Mouse (Mus musculus): Measurements from ENCODE around the gene Neurl3. TPM values are rescaled to one million over a fixed set of nuclear protein-coding genes. Genes with fewer than 3 reads are reported as not detected.

The Neurl3 gene
- polyA plus RNA-seq, 1 experiment = 1.3 TPM

- peak; percentile 49 for DNase-seq (ENCODE audit: low read depth)
These were observed 19.7 kb downstream of the Neurl3 start for GRCm38 (mm10) chr1:36254635-36255360.

GRCm38 (mm10) chr1:36252791-36253190 is 21.7 kb downstream of the Neurl3 start:
- peak; percentile 88 for DNase-seq (ENCODE audit: low read depth)
- TF ChIP-seq CTCF (IDR thresholded peaks at IDR 0.05; ENCODE audit: borderline replicate concordance, extremely low read depth, insufficient read depth, insufficient read length) (peak; percentile 84), POLR2A (IDR thresholded peaks at IDR 0.05; ENCODE audit: borderline replicate concordance, extremely low read depth, insufficient read depth, insufficient read length, poor library complexity, severe bottlenecking) (no peak)

More at GRCm38 (mm10) chr1:36254635-36255360, 19.7 kb downstream of the Neurl3 start:
- TF ChIP-seq CTCF (IDR thresholded peaks at IDR 0.05; ENCODE audit: borderline replicate concordance, extremely low read depth, insufficient read depth, insufficient read length) (peak; percentile 68), POLR2A (IDR thresholded peaks at IDR 0.05; ENCODE audit: borderline replicate concordance, extremely low read depth, insufficient read depth, insufficient read length, poor library complexity, severe bottlenecking) (no peak)

GRCm38 (mm10) chr1:36251426-36251825 is 23.1 kb downstream of the Neurl3 start:
- no peak for TF ChIP-seq POLR2A (IDR thresholded peaks at IDR 0.05; ENCODE audit: borderline replicate concordance, extremely low read depth, insufficient read depth, insufficient read length, poor library complexity, severe bottlenecking)
- no peak for TF ChIP-seq CTCF (IDR thresholded peaks at IDR 0.05; ENCODE audit: borderline replicate concordance, extremely low read depth, insufficient read depth, insufficient read length)
- DNase-seq (ENCODE audit: low read depth) = no peak

- no peak for TF ChIP-seq POLR2A (IDR thresholded peaks at IDR 0.05; ENCODE audit: borderline replicate concordance, extremely low read depth, insufficient read depth, insufficient read length, poor library complexity, severe bottlenecking)
- no peak for TF ChIP-seq CTCF (IDR thresholded peaks at IDR 0.05; ENCODE audit: borderline replicate concordance, extremely low read depth, insufficient read depth, insufficient read length)
- DNase-seq (ENCODE audit: low read depth) = peak; percentile 47
These were observed 27.8 kb downstream of the Neurl3 start for GRCm38 (mm10) chr1:36246688-36247087.

- no peak for DNase-seq (ENCODE audit: low read depth)
- TF ChIP-seq CTCF (IDR thresholded peaks at IDR 0.05; ENCODE audit: borderline replicate concordance, extremely low read depth, insufficient read depth, insufficient read length) = no peak
- TF ChIP-seq POLR2A (IDR thresholded peaks at IDR 0.05; ENCODE audit: borderline replicate concordance, extremely low read depth, insufficient read depth, insufficient read length, poor library complexity, severe bottlenecking) = no peak
These were observed 29.7 kb downstream of the Neurl3 start for GRCm38 (mm10) chr1:36244828-36245215.

- TF ChIP-seq POLR2A (IDR thresholded peaks at IDR 0.05; ENCODE audit: borderline replicate concordance, extremely low read depth, insufficient read depth, insufficient read length, poor library complexity, severe bottlenecking) (peak; percentile 45; the same call in 1 of the 2 replicates), CTCF (IDR thresholded peaks at IDR 0.05; ENCODE audit: borderline replicate concordance, extremely low read depth, insufficient read depth, insufficient read length) (no peak)
- DNase-seq (ENCODE audit: low read depth) = peak; percentile 99
These were observed 30.2 kb downstream of the Neurl3 start, which contains the start of gene Uggt1 for GRCm38 (mm10) chr1:36244058-36244827. TSS of gene Uggt1 (minus strand) at chr1:36244720.

- no peak for TF ChIP-seq CTCF (IDR thresholded peaks at IDR 0.05; ENCODE audit: borderline replicate concordance, extremely low read depth, insufficient read depth, insufficient read length)
- TF ChIP-seq POLR2A (IDR thresholded peaks at IDR 0.05; ENCODE audit: borderline replicate concordance, extremely low read depth, insufficient read depth, insufficient read length, poor library complexity, severe bottlenecking) = no peak
- no peak for DNase-seq (ENCODE audit: low read depth)
These were observed 30.9 kb downstream of the Neurl3 start for GRCm38 (mm10) chr1:36243447-36244057.

- TF ChIP-seq CTCF (IDR thresholded peaks at IDR 0.05; ENCODE audit: borderline replicate concordance, extremely low read depth, insufficient read depth, insufficient read length) = no peak
- no peak for TF ChIP-seq POLR2A (IDR thresholded peaks at IDR 0.05; ENCODE audit: borderline replicate concordance, extremely low read depth, insufficient read depth, insufficient read length, poor library complexity, severe bottlenecking)
- DNase-seq (ENCODE audit: low read depth) = no peak
These were observed 32.5 kb downstream of the Neurl3 start for GRCm38 (mm10) chr1:36241903-36242429.

GRCm38 (mm10) chr1:36240176-36240575 is 34.3 kb downstream of the Neurl3 start:
- TF ChIP-seq POLR2A (IDR thresholded peaks at IDR 0.05; ENCODE audit: borderline replicate concordance, extremely low read depth, insufficient read depth, insufficient read length, poor library complexity, severe bottlenecking) = no peak
- no peak for TF ChIP-seq CTCF (IDR thresholded peaks at IDR 0.05; ENCODE audit: borderline replicate concordance, extremely low read depth, insufficient read depth, insufficient read length)

GRCm38 (mm10) chr1:36239396-36239795 is 35.1 kb downstream of the Neurl3 start:
- TF ChIP-seq CTCF (IDR thresholded peaks at IDR 0.05; ENCODE audit: borderline replicate concordance, extremely low read depth, insufficient read depth, insufficient read length) (no peak), POLR2A (IDR thresholded peaks at IDR 0.05; ENCODE audit: borderline replicate concordance, extremely low read depth, insufficient read depth, insufficient read length, poor library complexity, severe bottlenecking) (no peak)
- no peak for DNase-seq (ENCODE audit: low read depth)

More at GRCm38 (mm10) chr1:36240176-36240575, 34.3 kb downstream of the Neurl3 start:
- no peak for DNase-seq (ENCODE audit: low read depth)

- TF ChIP-seq POLR2A (IDR thresholded peaks at IDR 0.05; ENCODE audit: borderline replicate concordance, extremely low read depth, insufficient read depth, insufficient read length, poor library complexity, severe bottlenecking) = no peak
- TF ChIP-seq CTCF (IDR thresholded peaks at IDR 0.05; ENCODE audit: borderline replicate concordance, extremely low read depth, insufficient read depth, insufficient read length) = no peak
- no peak for DNase-seq (ENCODE audit: low read depth)
These were observed 38.6 kb downstream of the Neurl3 start for GRCm38 (mm10) chr1:36235855-36236254.
